Mouse (Mus musculus) liver, embryonic 14.5 days (tissue): ENCODE measurements around the gene Cox17.

Source experiments
- CTCF ChIP-seq: IDR thresholded peaks from 2 replicates; pipeline ENCODE4 v1.5.1; 2016; ENCODE audit warnings: antibody characterized with exemption, low read depth, control low read depth
- EP300 ChIP-seq: IDR thresholded peaks from 2 replicates; pipeline ENCODE4 v1.6.1; 2016; ENCODE audit warnings: antibody characterized with exemption, low read depth

GRCm38 (mm10) chr16:38307221-38307605 lies 39.6 kb upstream of the Cox17 start:
- no peak for TF ChIP-seq CTCF
- no peak for TF ChIP-seq EP300
